Mouse (Mus musculus): ENCODE results near the gene Zbtb7b. TPM values are rescaled to one million over a fixed set of nuclear protein-coding genes. Genes with fewer than 3 reads are reported as not detected.

The Zbtb7b gene
- total RNA-seq, 2 experiments from 2014 or later = 62.3 to 62.4 TPM

DNA sequence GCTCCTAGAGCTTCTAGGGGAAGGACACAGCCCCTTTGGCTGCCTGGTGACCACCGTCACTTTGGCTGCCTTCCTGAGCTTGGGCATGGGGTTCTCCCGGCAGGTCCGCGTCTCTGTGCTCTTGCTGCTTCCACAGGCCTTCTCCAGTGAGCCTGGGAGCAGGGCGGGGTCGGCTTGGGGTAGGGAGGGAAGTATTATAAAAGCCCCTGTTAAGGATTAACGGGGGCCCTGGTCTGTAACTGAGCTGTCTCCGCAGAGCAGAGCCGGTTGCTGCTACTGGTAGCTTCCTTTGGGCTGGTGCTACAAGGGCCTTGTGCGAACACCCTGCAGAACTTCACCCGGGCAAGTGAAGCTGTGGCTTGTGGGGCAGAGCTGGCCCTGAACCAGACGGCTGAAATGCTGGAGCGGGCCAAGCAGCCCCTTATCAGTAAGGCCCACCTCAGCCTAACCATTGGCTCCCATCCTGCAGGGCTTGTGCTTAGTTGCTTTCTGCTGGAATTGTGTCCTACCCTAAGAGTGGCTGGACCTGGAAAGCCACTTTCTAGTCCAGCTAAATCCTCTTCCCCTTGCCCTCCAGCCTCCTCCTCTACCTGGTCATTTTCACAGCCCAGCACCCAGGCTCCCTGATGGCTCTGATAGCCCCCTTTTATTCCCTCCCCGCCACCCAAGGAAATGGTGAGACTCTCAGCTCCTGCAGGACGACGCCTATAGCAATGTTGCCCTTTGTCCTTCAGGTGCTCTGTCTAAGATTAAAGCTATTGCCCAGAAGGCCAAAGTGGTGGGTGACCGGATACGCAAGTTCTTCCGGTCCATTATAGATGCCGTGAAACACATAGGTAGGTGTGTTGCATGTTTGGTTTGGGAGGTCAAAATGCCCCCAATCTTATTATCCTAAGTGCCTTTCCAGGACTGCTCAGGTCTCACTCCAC is 28.8 kb downstream of the Zbtb7b start:
- DNase-seq = no peak

DNA sequence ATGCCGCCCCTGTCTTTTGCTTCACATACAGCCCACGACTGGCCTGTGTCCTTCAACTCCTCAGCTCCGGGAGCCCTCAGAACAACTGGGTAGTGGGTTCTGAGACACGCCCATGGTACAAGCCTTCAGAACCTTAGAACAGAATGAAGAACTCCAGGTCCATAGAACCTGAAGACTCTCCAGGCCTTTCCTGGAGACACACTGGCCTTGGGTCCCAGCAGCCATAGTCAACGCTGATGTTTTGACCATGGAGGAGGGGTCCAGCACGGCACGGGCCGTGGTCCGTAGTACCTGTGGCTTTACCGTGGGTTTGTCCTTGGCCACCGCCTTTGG is 29.5 kb downstream of the Zbtb7b start, which contains the start of gene Dcst1:
Gene Dcst1, minus strand, starts transcription at position 101 of the 333 bp plus-strand sequence.
- DNase-seq = no peak

DNA sequence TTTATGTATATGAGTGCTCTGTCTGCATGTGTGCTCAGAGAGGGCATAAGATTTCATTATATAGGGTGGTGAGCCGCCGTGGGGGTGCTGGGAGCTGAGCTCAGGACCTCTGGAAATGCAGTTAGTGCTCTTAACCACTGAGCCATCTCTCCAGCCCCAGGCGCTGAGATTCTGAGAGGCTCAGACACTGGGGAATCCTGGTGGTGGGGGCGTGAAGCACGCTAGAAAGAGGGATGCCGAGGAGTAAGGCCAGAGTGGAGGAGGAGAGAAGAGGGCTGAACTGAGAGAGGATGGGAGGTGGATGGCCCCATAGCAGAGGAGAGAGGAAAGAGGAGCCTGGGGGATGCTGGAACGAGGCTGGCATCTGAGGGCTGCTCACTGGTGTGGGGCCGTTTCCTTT is 29.9 kb downstream of the Zbtb7b start:
- no peak for DNase-seq

DNA sequence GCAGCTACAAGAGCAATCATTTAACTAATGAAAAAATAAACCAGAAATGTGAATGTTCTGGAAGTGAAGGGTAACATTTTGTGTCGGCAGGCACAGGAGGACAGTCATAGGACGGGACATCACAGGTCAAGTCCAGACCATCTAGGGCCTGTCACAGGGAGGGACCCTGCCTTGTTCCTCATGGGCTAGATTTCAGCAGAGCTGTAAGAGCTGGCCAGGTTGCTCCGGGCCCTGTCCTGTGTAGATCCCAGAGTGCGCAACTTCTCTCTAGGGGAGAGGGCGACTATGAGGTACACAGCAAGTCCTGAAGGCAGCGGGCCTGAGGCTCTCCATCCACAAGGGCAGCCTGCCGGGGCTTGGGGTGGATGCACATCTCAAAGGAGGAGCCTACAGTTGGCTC is 32.9 kb downstream of the Zbtb7b start, which contains the start of gene Dcst2:
Gene Dcst2, plus strand, starts transcription at position 301 of the 400 bp plus-strand sequence.
- DNase-seq = no peak

DNA sequence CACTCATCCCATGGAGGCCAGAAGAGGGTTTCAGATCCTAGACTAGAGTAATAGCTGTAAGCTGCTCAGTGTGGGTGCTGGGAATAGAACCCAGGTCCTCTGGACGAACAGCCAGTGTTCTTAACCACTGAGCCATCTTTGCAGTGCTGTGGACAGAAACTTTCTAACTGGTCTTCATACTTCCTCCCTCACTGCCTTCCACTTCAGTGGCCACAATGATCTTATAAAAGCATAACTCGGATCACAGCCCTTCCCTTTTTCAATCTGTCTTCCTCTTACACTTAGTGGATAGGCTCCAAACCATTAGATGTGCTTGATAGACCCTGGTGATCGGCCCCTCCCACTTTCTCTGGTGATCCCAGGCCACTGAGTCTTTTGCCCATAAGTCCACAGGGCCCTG is 34.3 kb downstream of the Zbtb7b start:
- no peak for DNase-seq

DNA sequence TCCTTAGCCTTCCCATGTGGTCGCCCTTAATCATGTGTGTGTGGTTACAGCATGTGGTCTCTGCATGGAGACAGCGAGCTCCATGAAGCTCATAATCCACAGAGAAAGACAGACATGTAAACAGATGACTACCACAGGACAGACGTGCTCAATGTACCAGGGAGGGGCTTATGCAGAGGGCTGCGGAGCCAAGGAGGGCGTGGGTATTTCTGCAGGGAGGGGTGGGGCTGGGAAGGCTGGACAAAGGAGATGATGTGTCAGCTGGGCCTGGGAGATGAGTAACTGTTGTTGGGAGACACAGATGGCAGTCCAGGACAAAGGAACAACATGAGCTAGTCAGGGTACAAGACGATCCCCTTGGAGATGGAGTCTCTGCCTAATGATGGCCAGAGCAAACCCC is 34.9 kb downstream of the Zbtb7b start:
- no peak for DNase-seq

DNA sequence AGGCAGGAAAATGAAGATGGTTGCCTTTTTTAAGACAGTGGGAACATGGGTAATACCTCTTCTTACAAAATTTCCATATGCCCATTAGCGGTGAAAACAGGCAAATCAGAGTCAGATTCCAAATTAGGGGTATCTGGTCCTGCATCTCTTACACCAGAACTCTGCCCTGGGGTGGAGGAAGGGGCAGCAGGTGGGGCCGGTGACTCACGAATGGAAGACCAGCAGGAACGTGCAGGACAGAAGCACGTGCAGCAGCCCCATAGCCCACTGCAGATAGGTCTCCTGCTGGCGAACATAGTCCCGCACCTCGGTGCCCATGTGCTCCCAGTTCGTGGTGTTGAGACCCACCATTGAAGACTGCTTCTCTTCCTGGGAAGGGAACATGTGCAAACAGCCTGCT is 38.5 kb downstream of the Zbtb7b start:
- no peak for DNase-seq

DNA sequence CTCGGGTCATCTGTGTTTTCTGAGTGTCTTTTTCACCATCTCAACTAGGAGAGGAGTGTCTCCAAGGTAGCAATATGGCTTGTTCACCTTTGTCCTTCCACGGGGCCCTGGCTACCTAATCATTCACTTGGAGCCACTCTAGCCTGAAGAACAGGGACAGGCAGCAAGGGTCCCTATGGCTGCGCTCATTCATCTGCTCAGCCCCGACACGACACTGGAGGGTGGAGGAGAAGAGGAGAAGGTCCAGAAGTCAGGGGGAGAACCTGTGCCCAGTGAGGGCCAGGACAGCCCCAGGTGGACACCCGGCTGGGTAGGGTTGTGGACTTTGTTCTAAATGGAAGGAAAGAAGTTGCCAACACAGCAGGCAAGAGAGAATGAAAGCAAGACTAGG is 39.1 kb downstream of the Zbtb7b start:
- DNase-seq = no peak

DNA sequence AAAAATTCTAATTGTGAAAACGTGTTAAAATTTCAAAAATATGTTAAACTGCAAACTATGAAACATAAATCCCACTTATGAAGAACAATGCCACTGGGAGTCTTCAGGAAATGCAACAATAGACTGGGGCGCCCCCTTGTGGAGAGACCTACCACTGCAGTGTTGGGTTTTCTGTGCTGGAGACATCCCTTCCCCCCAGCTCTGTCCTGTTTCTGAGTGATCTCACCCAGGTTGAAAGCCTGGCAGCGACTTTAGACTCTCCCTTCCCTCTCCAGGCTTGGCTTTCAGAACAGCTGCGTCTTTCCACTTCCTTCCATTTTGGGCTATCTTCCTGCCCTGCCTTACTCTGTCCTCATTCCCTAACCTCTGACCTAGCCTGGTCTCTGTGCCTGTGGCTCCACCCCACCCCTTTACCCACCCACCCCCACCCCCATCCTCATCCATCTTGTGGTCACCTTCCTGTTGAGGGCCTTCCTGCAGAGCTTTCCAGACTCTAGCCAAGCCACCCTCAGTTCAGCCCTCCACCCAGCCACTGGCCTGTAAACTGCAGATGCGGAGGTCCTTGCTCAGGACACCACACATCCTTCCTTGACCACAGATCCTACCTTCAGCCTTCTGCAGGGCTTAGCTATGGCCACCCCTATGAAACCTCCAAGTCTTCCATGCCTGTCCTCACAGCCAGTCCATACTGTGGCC is 39.6 kb downstream of the Zbtb7b start:
- peak; percentile 94 for DNase-seq

DNA sequence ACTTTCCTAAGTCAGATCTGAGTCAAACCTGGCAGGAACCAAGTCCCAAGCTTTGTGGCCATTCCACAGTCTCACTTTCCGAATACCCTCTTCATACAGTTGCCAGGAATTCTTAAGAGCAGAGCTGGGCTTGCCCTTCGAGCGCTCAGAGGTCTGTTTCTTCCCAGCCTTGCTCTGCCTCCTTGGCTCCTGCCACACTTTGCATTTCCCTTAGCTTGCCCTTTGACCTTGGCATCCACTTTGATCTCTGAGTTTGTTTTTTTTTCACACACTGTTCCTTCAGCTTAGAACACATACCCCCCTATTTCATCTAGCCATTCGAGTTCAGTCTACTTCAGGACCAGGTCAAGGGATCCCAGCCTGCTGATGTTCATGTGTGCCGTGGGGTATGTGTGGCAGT is 43.3 kb downstream of the Zbtb7b start:
- DNase-seq = no peak

DNA sequence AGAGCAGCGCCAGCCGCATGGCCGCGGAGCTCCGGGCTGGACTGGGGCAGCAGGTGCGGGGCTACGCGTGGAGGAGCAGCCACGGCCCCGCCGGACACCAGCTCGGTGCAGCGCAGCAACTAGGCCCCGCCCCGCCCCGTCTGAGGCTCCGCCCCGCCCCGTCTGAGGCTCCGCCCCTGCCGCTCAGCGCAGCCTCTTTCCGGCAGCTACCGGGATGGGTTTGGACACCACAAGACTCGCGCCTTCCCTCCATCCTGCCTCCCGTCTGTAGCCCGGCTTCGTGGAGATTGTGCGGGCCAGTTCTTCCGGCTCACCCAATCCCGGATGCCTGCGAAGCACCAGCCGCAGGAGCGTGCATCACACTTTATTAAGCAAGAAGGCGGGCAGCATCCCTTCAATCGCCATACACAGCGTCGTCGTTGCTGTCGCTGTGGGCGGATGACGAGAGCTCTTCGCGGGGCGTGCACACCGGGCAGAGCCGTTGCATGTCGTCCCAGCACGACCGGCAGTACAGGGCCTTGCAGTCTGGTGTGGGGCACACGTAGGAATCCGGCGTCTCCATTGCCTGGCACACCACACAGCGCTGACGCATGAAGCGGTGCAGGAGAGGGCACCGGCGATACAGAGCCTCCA is 44.6 kb downstream of the Zbtb7b start, which contains the start of gene Adam15:
Gene Adam15, minus strand, starts transcription at position 128 of the 633 bp plus-strand sequence.
- DNase-seq = peak; percentile 98

DNA sequence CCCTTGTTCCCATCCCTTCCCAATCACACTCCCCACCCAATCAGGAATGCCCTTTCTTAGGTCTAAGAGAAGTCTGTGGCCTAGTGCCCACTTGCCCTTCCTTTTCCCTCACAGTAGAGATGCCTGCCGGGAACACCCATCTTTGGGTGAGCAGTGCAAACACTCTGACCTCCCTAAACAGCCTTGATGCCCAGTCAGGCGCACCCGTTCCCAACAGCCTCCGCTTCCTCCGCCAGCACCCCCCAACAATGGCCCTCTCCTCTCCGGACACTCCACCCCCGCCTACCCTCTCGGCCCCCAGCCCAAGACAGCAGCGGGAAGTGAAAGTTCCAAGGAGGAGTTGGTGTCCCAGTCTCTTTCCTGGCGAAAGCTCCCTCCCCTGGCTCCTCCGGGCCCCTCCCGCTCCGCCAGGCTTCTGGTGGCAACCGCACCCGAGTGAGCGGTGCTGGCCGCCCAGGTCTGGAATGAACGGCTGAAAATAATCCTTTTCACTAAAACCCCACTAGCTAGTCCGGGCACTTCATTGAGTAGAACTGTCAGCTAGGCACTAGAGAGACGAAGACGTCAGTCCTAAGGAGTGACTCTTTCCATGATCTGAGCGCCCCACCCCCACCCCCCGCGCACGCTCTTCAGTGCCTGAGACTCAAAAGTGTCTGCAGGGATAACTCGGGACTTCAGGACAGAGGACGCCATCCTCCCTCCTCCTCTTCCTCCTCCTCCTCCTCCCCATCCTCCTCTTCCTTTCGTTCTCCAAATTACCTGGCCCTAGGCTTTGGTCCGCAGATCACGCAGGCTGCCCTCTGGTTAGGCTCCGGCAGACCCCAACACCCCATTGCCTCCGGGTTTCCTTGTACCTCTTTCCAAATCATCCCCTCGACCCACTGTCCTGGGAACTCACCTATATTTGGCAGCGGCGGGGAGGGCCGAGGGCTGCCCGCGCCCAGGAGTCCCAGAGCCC is 45.4 kb downstream of the Zbtb7b start:
- peak; percentile 67 for DNase-seq

DNA sequence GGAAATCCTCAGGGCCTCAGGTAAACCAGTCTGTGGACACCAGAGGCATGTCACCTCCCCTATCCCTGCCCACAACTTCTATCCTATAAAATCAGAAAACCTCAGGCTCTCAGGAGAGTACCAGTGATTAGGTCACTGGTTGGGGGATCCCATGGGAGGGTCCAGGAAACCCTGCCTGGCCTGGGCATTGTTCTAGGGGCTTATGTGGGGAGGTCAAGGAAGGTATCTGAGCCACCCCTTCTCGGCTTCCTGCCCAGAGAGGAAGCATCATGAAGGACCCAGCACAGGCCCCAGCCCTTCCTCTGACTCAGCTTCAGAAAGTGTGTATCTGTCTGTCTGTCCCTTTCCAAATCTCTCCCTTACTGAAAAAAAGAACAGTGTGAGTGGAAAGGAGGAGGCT is 46.7 kb downstream of the Zbtb7b start:
- no peak for DNase-seq

DNA sequence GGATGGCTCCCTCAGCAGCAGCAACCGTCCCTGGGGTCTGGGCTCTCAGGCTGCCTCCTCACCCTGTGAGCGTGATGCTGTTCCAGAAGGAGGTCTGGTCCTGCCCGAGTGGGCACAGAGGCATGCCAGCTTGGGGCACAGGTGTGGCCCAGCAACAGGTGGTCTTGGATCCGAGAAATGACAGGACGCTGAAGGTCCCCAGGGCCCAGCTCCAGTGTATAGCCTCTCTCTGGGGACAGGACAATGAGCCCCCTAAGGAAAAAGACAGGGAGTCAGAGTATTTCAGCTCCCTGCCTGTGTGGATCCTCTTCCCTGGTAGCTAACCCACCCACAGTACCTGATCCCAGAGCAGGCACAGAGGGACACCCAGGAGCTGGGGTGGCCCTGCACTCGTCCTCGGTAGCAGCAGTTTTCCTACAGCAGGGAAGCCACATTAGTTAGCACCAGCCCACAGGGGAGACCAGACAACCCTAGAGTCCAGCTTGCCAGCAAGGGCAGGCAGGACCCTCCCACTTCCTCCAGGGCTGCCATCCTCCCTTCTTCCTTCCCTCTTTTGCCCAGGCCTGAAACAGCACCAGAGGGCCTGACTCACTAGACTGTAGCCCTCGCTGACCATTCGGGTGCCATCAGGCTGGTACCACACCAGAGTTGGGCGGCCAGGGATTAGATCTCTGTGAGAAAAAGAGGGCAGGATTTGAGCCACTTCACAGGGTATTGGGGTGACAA is 47.6 kb downstream of the Zbtb7b start:
- no peak for DNase-seq

DNA sequence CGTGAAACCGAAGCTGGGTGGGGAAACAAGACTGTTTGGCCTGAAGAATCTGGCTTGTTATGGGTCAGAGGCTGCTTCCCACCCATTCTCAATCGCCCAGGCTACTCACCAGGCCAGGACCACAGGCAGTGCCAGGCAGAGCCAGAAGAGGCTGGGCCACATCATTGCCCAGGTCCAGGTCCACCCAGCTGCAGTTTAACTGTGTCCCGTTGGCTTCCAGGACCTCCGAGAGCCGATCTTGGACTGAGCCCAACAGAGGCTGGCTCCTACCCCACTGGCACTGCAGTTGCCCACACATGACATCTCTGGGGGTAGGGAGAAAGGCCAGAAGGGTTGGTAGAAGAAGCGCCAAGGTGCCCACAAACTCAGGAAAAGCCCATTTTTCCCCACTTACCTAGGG is 51.3 kb downstream of the Zbtb7b start:
- no peak for DNase-seq

DNA sequence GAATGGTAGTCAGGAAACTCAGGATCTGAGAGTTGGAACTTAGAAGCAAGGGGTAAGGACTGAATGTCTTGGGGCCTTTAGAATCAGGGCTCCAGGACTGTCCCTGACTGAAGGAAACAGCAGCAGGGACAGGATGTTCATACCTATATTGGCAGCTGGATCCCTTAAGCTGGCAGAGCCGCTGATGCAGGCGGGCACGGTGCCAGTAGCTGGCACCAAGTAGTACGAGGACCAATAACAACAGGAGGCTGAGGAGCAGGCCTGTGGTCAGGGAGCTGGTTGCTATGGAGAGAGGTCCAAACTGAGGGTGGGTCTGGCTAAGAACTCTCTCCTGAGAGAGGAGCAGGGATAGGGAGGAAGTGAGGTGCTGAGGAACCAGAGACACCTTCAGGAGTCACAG is 52.8 kb downstream of the Zbtb7b start:
- no peak for DNase-seq

DNA sequence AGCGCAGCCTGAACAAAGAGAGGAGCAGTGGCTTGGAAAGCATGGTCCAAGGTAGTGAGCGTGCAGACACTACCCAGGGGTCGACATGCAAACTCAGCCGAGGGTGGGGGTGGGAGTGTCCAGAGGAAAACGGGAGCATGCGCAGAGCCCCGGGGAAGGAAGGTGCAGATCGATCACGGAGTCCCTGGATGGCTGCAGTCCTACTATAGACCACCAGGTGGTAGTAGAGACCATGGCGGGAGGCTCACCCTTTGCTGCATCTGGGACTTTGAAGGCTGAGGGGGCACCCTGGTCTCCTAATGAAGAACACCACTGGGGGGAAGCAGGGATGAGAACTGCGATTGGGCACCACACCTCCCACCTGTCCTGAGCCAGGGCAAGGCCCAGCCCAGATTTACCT is 54.1 kb downstream of the Zbtb7b start:
- DNase-seq = peak; percentile 88

DNA sequence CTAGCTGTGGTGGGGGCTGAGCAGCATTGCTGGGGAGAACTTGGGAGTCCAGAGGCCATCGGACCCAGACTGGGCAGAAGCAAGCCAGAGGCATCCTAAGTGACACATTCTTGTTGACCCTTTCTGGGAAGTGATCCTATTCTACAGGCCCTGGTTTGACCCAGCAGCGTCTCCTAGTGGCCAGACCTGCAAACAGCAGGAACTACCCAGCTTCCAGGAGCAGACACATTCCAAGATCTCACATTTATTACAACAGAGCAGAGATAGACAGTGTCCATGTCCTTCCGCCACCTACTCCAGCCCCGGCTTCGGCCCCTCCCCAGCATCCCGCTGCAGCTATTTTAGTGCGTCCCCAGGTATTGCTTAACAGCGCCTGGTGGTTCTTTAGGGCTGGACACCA is 55.2 kb downstream of the Zbtb7b start:
- DNase-seq = peak; percentile 79

DNA sequence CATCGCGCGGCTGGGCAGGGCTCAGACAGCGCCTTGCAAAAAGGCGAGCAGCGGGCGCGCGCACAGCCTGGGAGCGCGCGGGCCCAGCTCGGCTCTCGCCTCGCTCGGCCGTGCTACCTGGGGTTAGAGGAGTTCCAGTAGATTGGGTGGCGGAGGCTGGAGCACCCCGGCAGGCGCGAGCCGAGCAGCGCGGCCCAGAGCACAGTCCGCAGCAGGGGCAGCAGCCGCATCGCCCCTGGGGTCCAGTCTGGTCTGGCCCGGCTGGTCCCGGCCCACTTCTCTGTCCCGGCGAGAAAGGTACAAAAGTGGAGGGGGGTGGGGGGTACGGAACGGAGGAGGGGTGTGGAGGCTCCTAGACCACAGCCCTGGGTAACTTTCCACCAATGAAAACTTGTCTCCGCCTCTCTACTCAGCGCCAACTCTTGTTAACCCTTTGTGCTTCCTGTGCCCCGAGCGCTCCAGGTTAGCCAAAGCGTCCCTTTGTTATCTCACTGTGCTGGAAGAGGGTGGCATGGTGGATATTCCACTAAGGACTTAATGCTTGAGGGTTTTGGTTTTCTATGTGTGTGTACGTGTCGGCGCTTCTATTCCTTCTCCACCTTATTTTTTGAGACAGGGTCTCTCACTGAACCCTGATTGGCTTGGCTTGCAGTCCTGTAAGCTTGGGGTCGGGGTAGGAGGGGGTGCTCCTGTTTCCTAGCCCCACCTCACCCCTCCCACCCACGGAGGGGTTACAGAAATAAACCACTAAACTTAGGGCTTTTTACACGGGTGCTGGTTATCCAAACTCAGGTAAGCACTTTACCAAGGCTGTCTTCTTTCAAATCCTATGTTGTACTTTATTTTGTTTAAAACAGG is 56.6 kb downstream of the Zbtb7b start, which contains the start of gene Efna4:
Gene Efna4, minus strand, starts transcription at position 308 of the 858 bp plus-strand sequence.
- peak; percentile 63 for DNase-seq

All from adrenal gland, postnatal 10 days (tissue).